Mouse (Mus musculus): ENCODE data around the gene Wasf2.
"Not testable (repeated sequence)": the region's sequence is repeated elsewhere in the genome, so short reads cannot be mapped to it uniquely, and the experiment has no call there.

Gene Wasf2

GRCm38 (mm10) chr4:133096671-133097070 lies 33.6 kb upstream of the Wasf2 start:
- in situ Hi-C loops (cut with MboI, MseI), result not testable (repeated sequence)

- in situ Hi-C loops (cut with MboI, MseI), result no loop called here
These were observed 28.6 kb upstream of the Wasf2 start for GRCm38 (mm10) chr4:133101751-133102150.

- in situ Hi-C loops (cut with MboI, MseI), result no loop called here
These were observed 26.6 kb upstream of the Wasf2 start for GRCm38 (mm10) chr4:133103525-133104193.

- in situ Hi-C loops (cut with MboI, MseI), result no loop called here
These were observed 26.1 kb upstream of the Wasf2 start for GRCm38 (mm10) chr4:133104194-133104569.

- in situ Hi-C loops (cut with MboI, MseI), result no loop called here
These were observed 23.6 kb upstream of the Wasf2 start for GRCm38 (mm10) chr4:133106691-133107090.

- in situ Hi-C loops (cut with MboI, MseI), result no loop called here
These were observed 22.5 kb upstream of the Wasf2 start for GRCm38 (mm10) chr4:133107788-133108281.

- in situ Hi-C loops (cut with MboI, MseI), result no loop called here
These were observed 21.6 kb upstream of the Wasf2 start for GRCm38 (mm10) chr4:133108481-133109334.

GRCm38 (mm10) chr4:133109335-133109801 lies 20.9 kb upstream of the Wasf2 start:
- in situ Hi-C loops (cut with MboI, MseI), result no loop called here

- in situ Hi-C loops (cut with MboI, MseI), result no loop called here
These were observed 18.0 kb upstream of the Wasf2 start for GRCm38 (mm10) chr4:133112175-133112838.

GRCm38 (mm10) chr4:133113351-133113882 lies 16.9 kb upstream of the Wasf2 start:
- in situ Hi-C loops (cut with MboI, MseI), result no loop called here

- in situ Hi-C loops (cut with MboI, MseI), result no loop called here
These were observed 15.5 kb upstream of the Wasf2 start for GRCm38 (mm10) chr4:133114762-133115161.

GRCm38 (mm10) chr4:133115721-133116429 lies 14.4 kb upstream of the Wasf2 start:
- in situ Hi-C loops (cut with MboI, MseI), result no loop called here

GRCm38 (mm10) chr4:133116756-133117470 lies 13.4 kb upstream of the Wasf2 start:
- in situ Hi-C loops (cut with MboI, MseI), result no loop called here

- in situ Hi-C loops (cut with MboI, MseI), result no loop called here
These were observed 12.5 kb upstream of the Wasf2 start for GRCm38 (mm10) chr4:133117556-133118411.

- in situ Hi-C loops (cut with MboI, MseI), result no loop called here
These were observed 11.4 kb upstream of the Wasf2 start for GRCm38 (mm10) chr4:133118775-133119375.

- in situ Hi-C loops (cut with MboI, MseI), result no loop called here
These were observed 10.7 kb upstream of the Wasf2 start for GRCm38 (mm10) chr4:133119579-133119978.

GRCm38 (mm10) chr4:133120833-133121321 lies 9.4 kb upstream of the Wasf2 start:
- in situ Hi-C loops (cut with MboI, MseI), result no loop called here

- in situ Hi-C loops (cut with MboI, MseI), result no loop called here
These were observed 8.9 kb upstream of the Wasf2 start for GRCm38 (mm10) chr4:133121416-133121815.

Data from T-helper 17 cell (primary cell).